Mouse (Mus musculus) layer of hippocampus, adult 8-10 months (tissue): ENCODE measurements at regions not wholly inside any gene's neighbourhood (a gene's known extent, or its start where the extent isn't known, plus 50 kb on each side); places are given as distances from the start of the nearest gene placed in this dataset.

Source experiments
- DNase-seq, 2 experiments: peaks; one replicate each; pipeline ENCODE4 v3.0.0; 2022; ENCODE audit warnings: low spot score in 2 of 2

DNA sequence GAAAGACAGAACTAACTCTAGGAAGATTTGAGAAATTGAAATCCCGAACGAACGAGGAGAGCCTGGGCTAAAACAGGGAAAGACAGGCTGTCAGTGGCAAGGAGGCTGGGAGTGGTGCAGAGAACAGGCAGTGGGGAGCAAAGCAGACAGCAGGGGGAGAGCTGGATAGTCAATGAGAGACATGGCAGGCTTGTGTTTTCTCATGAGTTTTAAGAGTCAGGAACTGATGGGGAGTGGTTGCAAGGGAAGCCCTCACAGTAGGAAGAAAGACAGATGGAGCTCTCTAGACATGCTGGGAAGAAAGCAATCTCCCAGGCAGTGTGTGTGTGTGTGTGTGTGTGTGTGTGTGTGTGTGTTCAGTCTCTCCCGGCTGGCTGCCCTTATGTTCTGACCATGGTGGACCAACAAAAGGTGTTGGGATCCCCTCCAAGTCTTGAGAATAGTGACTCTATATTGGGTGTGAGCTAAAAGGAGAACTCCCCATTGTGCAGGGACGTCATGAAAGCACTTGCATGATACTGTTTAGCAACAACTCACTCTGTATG, 577.9 kb downstream of the Plcl1 start:
- DNase-seq: peak; percentile 5

DNA sequence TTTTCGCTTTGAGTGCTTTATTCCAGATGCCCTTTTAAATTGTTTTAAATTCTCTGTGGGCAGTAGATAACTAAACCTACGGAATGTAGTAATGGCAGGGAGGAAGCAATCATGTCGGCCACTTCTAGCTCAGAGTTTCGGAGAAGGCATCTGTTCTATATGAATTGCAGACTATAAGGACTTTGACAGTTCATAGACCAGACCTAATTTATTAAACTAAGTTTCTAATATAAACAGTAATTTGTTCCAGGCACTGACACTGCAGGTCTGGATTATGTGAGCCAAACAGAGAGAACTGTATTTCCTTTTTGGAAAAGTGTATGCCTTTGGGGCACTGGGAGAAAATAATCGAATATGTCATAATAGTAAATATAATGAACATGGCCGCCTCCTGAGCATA, 591.4 kb downstream of the Plcl1 start:
- no peak for DNase-seq
